Mouse (Mus musculus) regulatory T cell (primary cell): ENCODE results near the gene Mtus2.

Source experiments
- in situ Hi-C: fragments of 300-600 bp; cut with MboI, MseI; formaldehyde crosslinking; loops from one replicate; pipeline ENCODE4 v1.15.1; 2025; ENCODE audit warnings: high pct_unique_total_duplicates

Gene Mtus2

GRCm38 (mm10) chr5:148041661-148042060, 84.5 kb downstream of the Mtus2 start:
- in situ Hi-C loops, result no loop called here

DNA sequence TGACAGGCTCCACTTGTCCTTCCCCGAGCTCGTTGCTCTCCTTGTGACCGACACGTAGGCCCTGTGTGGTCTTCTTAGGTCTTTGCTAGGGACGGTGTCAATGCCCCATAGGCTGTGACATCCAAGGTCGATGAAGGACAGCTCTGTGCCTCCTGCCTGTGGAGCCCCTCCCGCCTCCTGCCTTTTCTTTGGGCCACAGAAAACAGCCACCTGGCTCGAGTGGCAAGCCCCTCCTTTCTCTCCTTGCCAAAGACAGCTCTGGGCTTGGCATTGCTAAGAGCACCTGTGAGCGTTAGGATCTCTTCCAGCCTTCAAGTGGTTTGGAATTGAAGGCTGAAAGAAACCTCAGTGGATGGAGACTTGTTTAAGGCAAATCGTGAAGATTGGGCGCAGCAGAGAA, 91.1 kb downstream of the Mtus2 start:
- in situ Hi-C loops, result no loop called here

DNA sequence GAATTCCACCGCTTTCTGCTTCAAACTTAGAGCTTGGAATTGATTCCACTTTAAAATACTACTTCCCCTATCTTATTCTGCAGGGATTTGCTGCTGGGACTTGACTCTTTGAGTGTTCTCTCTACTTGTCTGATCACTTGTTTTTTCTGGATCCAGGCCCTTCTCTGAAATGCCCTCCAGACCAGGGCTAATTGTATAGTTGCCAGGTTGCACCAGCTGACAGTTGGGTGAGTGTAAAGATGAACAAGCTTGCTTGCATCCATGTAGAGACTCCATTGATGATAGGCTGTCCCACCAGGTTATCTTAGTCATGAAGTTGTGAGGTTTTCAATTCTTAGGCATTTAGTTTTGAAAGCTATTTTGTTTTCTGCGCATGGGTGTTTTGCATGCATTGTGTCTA, 92.2 kb downstream of the Mtus2 start:
- in situ Hi-C loops, result no loop called here

GRCm38 (mm10) chr5:148052846-148053608, 95.9 kb downstream of the Mtus2 start:
- in situ Hi-C loops, result no loop called here

GRCm38 (mm10) chr5:148053609-148053990, 96.5 kb downstream of the Mtus2 start:
- in situ Hi-C loops, result no loop called here

DNA sequence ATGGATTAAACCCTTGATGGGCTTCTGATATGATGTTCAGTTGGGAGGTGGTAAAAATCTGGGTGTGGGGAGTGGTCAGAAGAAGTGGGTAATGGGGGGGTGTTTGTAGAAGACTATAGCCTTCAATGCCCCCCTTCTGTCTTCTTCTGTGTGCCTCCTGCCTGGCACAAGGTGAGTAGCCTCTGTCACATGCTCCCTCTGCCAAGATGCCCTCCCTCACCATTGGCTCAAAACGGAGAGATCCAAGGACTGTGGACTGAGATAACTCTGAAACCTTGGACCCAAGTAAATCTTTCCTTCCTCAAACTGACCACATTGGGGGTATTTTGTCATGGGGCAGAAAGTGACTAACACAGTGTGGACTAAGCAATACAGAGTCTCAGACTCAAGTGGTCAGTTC, 99.7 kb downstream of the Mtus2 start:
- in situ Hi-C loops, result no loop called here

DNA sequence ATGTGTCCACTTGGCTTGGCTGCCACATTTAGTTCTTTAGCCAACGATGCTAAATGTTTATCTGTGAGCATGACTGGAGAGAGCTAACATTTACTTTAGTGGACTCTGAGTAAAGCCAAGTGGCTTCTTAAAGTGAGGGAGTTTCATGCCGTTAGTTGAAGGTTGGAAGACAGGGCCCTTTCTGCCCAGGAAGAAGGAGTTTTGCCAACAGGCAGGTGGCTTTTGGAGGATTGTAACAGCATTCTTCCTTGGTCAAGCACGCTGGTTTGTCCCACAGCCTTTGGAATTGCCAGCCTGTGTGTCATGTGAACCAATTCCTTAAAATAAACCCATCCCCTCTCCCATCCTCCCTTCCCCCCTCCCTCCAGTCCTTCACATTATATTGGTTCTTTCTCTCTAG, 100.3 kb downstream of the Mtus2 start:
- in situ Hi-C loops, result no loop called here

DNA sequence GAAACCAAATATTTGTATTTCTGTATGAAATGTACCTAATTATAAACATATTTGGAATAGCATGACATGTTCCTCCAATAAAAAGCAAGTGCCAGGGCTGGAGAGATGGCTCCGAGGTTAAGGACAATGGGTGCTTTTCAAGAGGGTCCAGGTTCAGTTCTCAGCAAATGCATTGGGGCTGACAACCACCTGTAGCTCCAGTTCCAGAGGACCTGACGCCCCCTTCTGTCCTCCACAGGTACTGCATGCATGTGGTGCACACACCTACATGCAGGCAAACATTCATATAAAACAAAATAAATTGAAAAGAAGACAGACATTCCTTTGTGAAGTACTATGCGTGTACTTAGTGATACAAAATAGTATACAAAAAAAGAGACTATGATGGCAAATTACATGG, 102.2 kb downstream of the Mtus2 start:
- in situ Hi-C loops, result no loop called here

DNA sequence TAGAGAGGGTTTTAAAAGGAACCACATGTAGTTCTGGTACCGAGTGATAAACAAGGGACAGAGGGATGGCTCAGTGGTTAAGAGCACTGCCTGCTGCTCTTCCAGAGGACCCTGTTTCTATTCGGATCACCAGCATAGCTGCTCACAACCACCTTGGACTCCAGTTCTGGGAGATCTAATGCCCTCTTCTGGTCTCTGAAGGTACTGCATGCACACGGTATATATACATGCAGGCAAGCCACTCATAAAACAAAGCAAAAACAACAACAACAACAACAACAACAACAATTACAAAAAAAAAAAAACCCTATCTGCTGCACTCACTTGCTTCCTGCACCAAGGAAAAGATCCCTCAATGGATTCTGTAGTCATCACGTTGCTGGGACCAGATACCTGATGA, 104.7 kb downstream of the Mtus2 start:
- in situ Hi-C loops, result no loop called here

GRCm38 (mm10) chr5:148063745-148064144, 106.6 kb downstream of the Mtus2 start:
- in situ Hi-C loops, result no loop called here

GRCm38 (mm10) chr5:148065251-148065650, 108.1 kb downstream of the Mtus2 start:
- in situ Hi-C loops, result no loop called here

DNA sequence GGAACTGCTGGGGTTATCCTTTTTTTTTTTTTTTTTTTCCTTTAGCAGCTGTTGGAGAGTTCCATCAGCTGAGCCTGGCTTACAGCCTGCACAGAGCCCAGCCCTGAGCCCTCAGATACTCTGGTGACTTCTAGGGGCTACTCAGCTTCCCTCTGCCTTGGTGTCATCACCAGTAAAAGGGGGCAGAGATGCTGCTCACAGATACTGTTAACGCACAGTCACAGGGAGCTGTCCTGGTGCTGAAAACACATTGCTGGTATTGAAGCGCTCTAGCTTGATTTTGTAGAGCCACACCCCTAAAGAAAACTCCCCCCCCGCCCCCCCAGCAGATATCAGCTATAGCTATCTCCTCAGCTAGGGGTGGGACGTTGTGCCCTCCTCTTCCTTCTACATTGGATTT, 112.8 kb downstream of the Mtus2 start:
- in situ Hi-C loops, result no loop called here

GRCm38 (mm10) chr5:148071800-148072199, 114.7 kb downstream of the Mtus2 start:
- in situ Hi-C loops, result no loop called here

- in situ Hi-C loops, result no loop called here
Observed at GRCm38 (mm10) chr5:148073461-148073860, 116.3 kb downstream of the Mtus2 start.

- in situ Hi-C loops, result no loop called here
Observed at GRCm38 (mm10) chr5:148079732-148080131, 122.6 kb downstream of the Mtus2 start.

GRCm38 (mm10) chr5:148083541-148083940, 126.4 kb downstream of the Mtus2 start:
- in situ Hi-C loops, result no loop called here

- in situ Hi-C loops, result no loop called here
Observed at GRCm38 (mm10) chr5:148084766-148085165, 127.6 kb downstream of the Mtus2 start.

DNA sequence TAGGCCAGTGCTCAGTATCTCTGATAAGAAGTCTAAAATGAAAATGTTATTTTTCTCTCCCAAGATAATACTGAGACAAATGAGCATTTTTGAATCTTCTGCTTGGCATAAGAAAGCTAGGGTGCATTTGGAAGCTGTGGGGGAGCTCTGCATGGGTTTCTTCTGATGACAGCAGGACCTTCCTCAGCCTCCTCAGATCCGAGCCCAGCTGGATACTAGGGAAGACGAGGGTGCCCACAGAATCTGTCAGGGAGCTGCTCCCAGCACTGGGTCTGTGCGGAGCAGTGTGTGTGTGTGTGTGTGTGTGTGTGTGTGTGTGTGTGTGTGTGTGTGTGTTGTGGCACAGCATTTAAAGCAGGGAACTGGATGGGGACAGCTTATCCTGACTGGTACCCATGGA, 130.7 kb downstream of the Mtus2 start:
- in situ Hi-C loops, result no loop called here

DNA sequence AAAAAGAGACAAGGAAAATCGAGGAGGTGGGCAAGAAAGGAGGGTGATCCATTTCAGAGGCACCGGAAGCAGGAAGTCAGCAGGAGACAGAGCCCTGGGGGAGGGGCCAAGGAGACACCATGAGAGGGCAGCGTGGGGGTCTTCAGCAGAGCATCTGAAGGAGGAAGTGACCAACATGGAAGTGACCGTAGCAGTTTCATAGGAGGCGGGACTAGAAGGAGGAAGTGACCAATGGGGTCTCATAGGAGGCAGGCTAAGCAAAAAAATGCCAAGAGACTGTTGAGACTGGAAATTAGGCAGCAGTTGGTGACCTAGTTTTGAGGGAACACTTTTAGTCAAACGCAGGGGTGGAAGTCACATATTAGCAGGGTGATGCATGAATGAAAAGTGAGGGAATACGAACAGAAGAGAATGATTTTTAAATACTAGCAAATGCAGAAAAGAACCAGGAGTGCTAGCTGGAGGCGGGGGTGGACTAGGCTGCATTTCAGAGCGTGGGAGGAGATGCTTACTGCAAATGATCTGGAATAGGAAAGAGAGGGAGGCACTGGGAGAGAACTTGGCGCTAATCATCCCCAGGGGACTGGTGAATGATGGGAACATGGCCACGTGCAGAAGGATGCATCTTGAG, 133.2 kb downstream of the Mtus2 start:
- in situ Hi-C loops, result no loop called here

GRCm38 (mm10) chr5:148094640-148095039, 137.5 kb downstream of the Mtus2 start:
- in situ Hi-C loops, result no loop called here

- in situ Hi-C loops, result no loop called here
Observed at GRCm38 (mm10) chr5:148099356-148099755, 142.2 kb downstream of the Mtus2 start.

DNA sequence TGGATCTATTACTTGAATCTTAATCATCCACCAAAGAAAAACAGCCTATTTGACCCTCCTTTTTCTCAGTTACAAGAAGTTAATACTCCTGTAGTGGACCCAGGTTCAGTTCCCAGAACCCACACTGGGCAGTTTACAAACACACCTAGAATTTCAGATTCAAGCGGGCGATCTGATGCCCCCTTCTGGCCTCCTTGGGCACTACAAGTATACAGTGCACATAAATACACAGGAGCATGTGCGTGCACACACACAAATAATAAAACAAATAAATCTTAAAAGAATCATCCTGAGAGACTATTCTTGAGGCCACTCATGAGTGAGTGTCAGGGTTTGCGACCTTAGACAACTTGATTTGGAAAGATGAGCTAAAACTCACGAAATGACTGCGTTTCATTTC, 150.2 kb downstream of the Mtus2 start:
- in situ Hi-C loops, result no loop called here

DNA sequence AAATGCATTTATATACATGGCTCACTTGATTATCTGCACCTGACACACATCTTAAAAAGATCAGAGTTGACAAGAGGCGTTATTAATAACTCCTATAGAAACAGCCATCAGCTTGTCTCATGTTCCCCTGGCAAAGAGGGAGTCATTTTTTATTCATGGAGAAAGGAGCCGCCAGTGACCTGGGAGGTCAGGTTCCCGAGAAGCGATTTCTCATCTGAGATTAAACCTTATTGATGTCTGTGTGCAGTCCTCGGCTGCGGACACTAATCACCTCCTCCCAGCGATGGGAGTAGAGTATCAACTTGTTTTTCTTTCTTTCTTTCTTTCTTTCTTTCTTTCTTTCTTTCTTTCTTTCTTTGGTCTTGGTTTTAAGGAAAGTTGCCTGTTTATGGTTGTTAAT, 150.8 kb downstream of the Mtus2 start:
- in situ Hi-C loops, result no loop called here

- in situ Hi-C loops, result no loop called here
Observed at GRCm38 (mm10) chr5:148108314-148108713, 151.2 kb downstream of the Mtus2 start.
